In genomic region chr1:171816991-171817390, GRCm38 (mm10) we compare ENCODE assay signal across 21 mouse cellular contexts.
"Had no signal": no experiment of that assay in that cellular context is flagged by ENCODE, and none has a peak within 500 bp of the region (broad histone marks: within the 10 kb centered on the region; RNA-seq: fewer than 3 reads in every experiment).

No protein-coding gene starts in this region.

- H3K27ac ChIP-seq: intestine, embryonic 15.5 days; limb, embryonic 12.5 days; limb, embryonic 15.5 days; liver, embryonic 14.5 days; midbrain, embryonic 12.5 days; neural tube, embryonic 12.5 days; neural tube, embryonic 15.5 days; stomach, postnatal 0 days had no signal

- H3K9me3 ChIP-seq: intestine, embryonic 15.5 days; limb, embryonic 12.5 days; limb, embryonic 15.5 days; midbrain, embryonic 12.5 days; neural tube, embryonic 12.5 days; neural tube, embryonic 15.5 days had no signal

- H3K4me2 ChIP-seq: intestine, embryonic 15.5 days; limb, embryonic 12.5 days; limb, embryonic 15.5 days; liver, embryonic 11.5 days; lung, embryonic 14.5 days; midbrain, embryonic 12.5 days; neural tube, embryonic 12.5 days; neural tube, embryonic 15.5 days had no signal

- DNase-seq: kidney, adult 11 months; kidney, adult 9 months; kidney, postnatal 14 days; kidney, postnatal 4 days; liver, postnatal 0 days; lung, embryonic 14.5 days; retina, postnatal 1 day; right cerebral cortex, postnatal 14 days; right cerebral cortex, postnatal 4 days; thymus, adult 2 months; thymus, postnatal 14 days had no signal

- H3K9ac ChIP-seq: intestine, embryonic 15.5 days; limb, embryonic 12.5 days; limb, embryonic 15.5 days; liver, embryonic 14.5 days; liver, postnatal 0 days; lung, embryonic 14.5 days; midbrain, embryonic 12.5 days; neural tube, embryonic 12.5 days; neural tube, embryonic 15.5 days had no signal

- H3K4me3 ChIP-seq: intestine, embryonic 15.5 days; limb, embryonic 12.5 days; limb, embryonic 15.5 days; midbrain, embryonic 12.5 days; neural tube, embryonic 12.5 days; neural tube, embryonic 15.5 days had no signal

- ATAC-seq: intestine, embryonic 15.5 days; liver, postnatal 0 days; lung, postnatal 0 days had no signal

- H3K4me1 ChIP-seq: intestine, embryonic 15.5 days; limb, embryonic 12.5 days; limb, embryonic 15.5 days; midbrain, embryonic 12.5 days; neural tube, embryonic 12.5 days; neural tube, embryonic 15.5 days had no signal

- H3K27me3 ChIP-seq: intestine, embryonic 15.5 days; limb, embryonic 12.5 days; limb, embryonic 15.5 days; midbrain, embryonic 12.5 days; neural tube, embryonic 12.5 days; neural tube, embryonic 15.5 days had no signal

- H3K36me3 ChIP-seq: intestine, embryonic 15.5 days; limb, embryonic 12.5 days; limb, embryonic 15.5 days; midbrain, embryonic 12.5 days; neural tube, embryonic 12.5 days; neural tube, embryonic 15.5 days had no signal
